Mouse (Mus musculus) hindbrain, embryonic 10.5 days (tissue): ENCODE measurements around the gene Hmcn2. TPM values are rescaled to one million over a fixed set of nuclear protein-coding genes. Genes with fewer than 3 reads are reported as not detected.
A peak's percentile ranks its signal among the peaks of the same experiment; 100 is the strongest.

Source experiments
- DNase-seq: peaks from one replicate; pipeline ENCODE4 v3.0.0-alpha.2; 2017; ENCODE audit warnings: low spot score
- H3K27ac ChIP-seq: fragments of 300-500 bp; sonication (generic); 2 replicates; pipeline ENCODE4 v1.5.1; 2016; ENCODE audit warnings: mild to moderate bottlenecking, moderate library complexity
- H3K27me3 ChIP-seq: fragments of 300-500 bp; sonication (generic); 2 replicates; pipeline ENCODE4 v1.6.1; 2016; ENCODE audit warnings: mild to moderate bottlenecking; ENCODE audit not compliant: poor library complexity, insufficient read depth, severe bottlenecking
- H3K36me3 ChIP-seq: fragments of 300-500 bp; sonication (generic); 2 replicates; pipeline ENCODE4 v1.6.1; 2016; ENCODE audit warnings: mild to moderate bottlenecking, moderate library complexity
- H3K4me1 ChIP-seq: fragments of 300-500 bp; sonication (generic); replicated peaks from 2 replicates; pipeline ENCODE4 v1.6.1; 2016; ENCODE audit warnings: mild to moderate bottlenecking
- H3K4me3 ChIP-seq: fragments of 300-500 bp; sonication (generic); 2 replicates; pipeline ENCODE4 v1.5.1; 2016; ENCODE audit warnings: mild to moderate bottlenecking, moderate library complexity
- H3K9me3 ChIP-seq: fragments of 300-500 bp; sonication (generic); 2 replicates; pipeline ENCODE4 v1.6.1; 2016; ENCODE audit warnings: mild to moderate bottlenecking, moderate library complexity
- WGBS: fragments of 180-500 bp; shearing (Covaris S2); methylation state at CpG from one replicate; pipeline ENCODE4 v1.1.7; 2016; 5-methylcytosine and 5-hydroxymethylcytosine counted together
- polyA plus RNA-seq: library from polyadenylated mRNA; unstranded; fragments of >200 nt; fragmentation: Nextera tagmentation; extraction: Ambion mirVana; gene quantifications from 2 replicates; pipeline ENCODE4 v1.2.1, GENCODE M21; 2016

The Hmcn2 gene
- polyA plus RNA-seq, 1 experiment from 2014 or later = not detected

- Histone ChIP-seq H3K4me1 (peaks cover 42% of the 10 kb centered on the region), H3K27me3 (peaks cover 88% of the 10 kb centered on the region), H3K36me3 (no peaks in the 10 kb centered on the region), H3K9me3 (no peaks in the 10 kb centered on the region), H3K4me3 (no peak overlapping the region), H3K27ac (no peak overlapping the region)
- 81% methylated on average over 1 of the region's 1 CpGs for WGBS
- no peak for DNase-seq
These were observed 153.2 kb downstream of the Hmcn2 start for GRCm38 (mm10) chr2:31467457-31467856.

DNA sequence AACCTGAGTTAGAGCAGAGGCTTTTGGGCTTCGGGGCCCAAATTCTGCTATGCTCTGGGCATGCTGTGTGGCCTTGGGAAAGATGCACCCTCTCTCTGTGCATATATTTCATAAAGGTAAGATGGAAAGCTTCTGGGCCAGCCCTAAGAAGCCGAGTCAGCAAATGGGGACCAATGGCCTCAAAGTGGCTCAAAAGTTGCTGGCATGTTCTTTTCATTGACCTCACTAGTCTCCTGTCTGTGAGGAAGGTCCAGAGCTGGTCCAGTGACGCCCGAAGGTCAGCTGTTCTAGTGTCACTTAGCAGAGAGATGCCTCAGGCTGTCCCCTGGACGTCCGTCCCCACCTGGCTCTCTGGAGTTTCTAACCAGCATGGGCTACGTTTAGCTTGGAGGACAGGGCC, 154.6 kb downstream of the Hmcn2 start:
- no peak overlapping the region for H3K27ac ChIP-seq
- peaks cover 76% of the 10 kb centered on the region for H3K27me3 ChIP-seq
- H3K36me3 ChIP-seq = no peaks in the 10 kb centered on the region
- DNase-seq = no peak
- H3K4me1 ChIP-seq = peaks cover 36% of the 10 kb centered on the region
- no peak overlapping the region for H3K4me3 ChIP-seq
- WGBS = 69% methylated on average over 7 of the region's 7 CpGs
- H3K9me3 ChIP-seq = 0 out of 2 replicates have a peak, but pooled peaks cover under 1% of the 10 kb centered on the region

DNA sequence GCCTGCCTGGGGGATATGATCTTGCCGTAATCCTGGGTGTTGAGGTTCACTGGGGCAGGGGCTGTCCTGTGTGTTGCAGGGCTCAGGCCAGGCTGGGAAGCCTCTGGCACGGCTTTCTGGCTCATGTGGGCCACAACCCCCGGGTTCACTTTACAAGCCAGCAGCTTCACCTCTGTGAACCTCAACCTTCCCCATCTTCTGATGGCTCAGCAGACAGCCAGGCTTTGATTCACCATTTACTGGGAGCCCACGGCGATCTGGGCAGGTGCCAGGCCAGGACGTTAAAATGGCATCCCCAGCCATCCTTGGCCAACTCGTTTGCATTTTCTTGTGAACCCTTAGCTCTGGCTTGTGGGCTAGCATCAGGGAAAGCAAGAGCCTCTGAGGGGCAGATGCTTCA, 155.3 kb downstream of the Hmcn2 start:
- Histone ChIP-seq H3K9me3 (0 out of 2 replicates have a peak, but pooled peaks cover 6% of the 10 kb centered on the region), H3K4me3 (peak overlapping the region; percentile 54), H3K27me3 (peaks cover 70% of the 10 kb centered on the region), H3K4me1 (peaks cover 31% of the 10 kb centered on the region), H3K36me3 (no peaks in the 10 kb centered on the region), H3K27ac (no peak overlapping the region)
- DNase-seq = no peak
- 29% methylated on average over 7 of the region's 7 CpGs for WGBS

DNA sequence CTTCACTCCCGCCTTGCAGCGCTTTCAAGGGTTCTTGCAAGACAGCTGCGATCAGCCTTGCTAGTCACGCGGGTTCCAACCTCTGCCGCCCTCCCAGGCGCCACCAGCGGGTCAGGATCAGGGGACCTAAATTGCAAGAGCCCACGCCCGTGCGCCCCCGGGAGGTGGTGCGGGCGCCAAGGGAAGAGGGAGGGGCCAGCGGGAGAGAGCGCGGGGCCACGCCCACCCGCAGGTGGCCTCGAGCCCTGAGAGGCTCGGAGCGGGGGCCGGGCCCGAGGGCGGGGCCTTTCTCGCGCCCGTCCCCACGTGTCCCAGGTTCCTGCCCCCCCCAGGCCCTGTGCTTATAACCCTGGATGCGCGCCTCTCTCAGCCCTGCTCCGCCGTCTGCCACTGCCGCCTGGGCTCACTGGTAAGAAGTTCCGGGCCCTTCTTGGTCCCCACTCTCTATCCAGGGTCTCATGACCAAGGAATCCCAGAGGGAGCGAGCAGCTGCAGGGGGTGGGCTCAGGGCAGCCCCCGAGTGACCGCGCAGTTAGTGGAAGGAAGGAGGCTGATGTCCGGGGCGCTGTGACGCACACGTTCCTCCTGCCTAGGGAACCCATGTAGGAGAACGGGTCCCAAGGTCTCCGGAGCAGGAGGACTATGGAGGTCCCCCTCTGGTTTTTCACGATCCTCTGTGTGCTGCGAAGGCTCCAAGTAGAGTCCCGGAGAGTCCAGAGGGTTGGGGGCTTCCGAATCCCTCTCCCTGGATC, 155.9 kb downstream of the Hmcn2 start, which contains the start of gene Ass1:
Gene Ass1 (plus strand): TSS at position 277 of the 752 bp plus-strand sequence.
- Histone ChIP-seq H3K9me3 (0 out of 2 replicates have a peak, but pooled peaks cover 6% of the 10 kb centered on the region), H3K27ac (0 out of 2 replicates have a peak within 1 kb of the TSS, but pooled peaks have one; percentile 35), H3K27me3 (peaks cover 64% of the 10 kb centered on the region), H3K36me3 (no peaks in the 10 kb centered on the region), H3K4me1 (peaks cover 35% of the 10 kb centered on the region), H3K4me3 (peak within 1 kb of the TSS; percentile 54)
- WGBS = 1% methylated on average over 49 of the region's 49 CpGs
- DNase-seq = peak; percentile 50

DNA sequence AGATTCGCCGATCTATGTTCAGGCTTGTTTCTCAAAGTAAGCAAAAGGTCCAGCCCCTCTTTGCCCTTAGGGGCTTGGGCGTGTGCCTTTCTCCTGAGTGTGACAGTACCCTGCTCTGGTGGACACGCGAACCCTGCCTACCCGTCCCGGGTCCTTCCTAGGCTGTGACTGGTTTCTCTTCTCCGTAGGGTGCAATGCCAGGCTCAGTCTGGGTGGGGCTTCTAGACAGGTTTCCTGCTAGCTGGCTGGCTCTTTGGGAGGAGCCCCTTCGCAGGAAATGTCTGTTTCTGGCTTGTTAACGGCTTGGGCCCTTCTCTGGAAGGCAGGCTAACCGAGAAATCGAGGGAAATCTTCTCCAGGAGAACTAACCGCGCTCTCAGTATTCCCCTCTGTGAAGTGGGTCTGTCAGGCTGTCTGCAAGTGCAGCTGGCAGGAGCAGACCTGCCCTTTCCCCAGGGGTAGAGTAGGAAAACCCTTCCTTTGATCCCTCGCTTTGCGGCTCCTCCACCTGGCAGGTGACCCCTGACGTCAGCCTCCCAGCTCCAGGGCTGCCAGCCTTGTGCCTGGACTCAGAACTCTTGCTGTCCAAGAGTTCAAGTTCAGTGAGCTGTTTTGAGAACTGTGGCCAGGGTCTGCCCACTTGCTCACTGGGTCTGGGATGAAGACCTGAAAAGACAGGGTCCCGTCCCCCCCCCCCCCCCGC, 156.6 kb downstream of the Hmcn2 start:
- Histone ChIP-seq H3K9me3 (0 out of 2 replicates have a peak, but pooled peaks cover 6% of the 10 kb centered on the region), H3K4me3 (peak overlapping the region; percentile 54), H3K27me3 (peaks cover 61% of the 10 kb centered on the region), H3K4me1 (peaks cover 40% of the 10 kb centered on the region), H3K27ac (0 out of 2 replicates have a peak overlapping the region, but pooled peaks have one; percentile 35), H3K36me3 (no peaks in the 10 kb centered on the region)
- DNase-seq = no peak
- WGBS = 10% methylated on average over 19 of the region's 19 CpGs

GRCm38 (mm10) chr2:31471611-31472010, 157.4 kb downstream of the Hmcn2 start:
- Histone ChIP-seq H3K27me3 (peaks cover 64% of the 10 kb centered on the region), H3K4me3 (peak overlapping the region; percentile 7; the same call in 1 of the 2 replicates)
- WGBS = 48% methylated on average over 6 of the region's 6 CpGs

DNA sequence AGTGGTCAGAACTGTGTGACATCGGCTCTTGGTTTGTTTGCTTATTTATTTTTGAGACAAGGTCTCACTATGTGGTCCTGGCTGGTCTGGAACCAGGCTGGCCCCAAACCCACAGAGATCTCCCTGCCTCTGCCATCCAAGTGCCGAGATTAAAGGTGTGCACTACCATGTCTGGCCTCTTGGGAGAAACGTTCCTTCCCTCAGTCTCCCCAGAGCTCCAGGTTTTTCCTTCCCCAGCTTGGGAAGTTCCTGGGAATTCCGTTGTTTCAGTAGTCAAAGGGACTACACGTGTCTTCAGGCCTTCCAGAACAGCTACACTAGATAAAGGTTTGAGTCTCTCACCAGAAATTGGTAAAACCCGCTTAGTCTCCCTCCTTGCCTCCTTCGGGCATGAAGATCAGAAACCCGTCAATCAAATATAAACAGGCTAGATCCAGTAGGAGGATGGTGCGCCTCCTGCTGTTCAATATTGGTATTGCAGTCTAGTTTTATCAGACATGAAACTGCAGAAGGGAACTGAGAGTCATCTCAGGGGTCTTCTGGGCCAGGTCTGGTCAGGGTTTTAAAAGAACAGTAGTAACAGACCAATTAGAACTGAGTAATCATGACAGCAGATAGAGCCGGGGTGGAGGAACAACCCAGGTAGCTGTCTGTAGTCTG, 158.3 kb downstream of the Hmcn2 start:
- 0 out of 2 replicates have a peak, but pooled peaks cover 6% of the 10 kb centered on the region for H3K9me3 ChIP-seq
- peak; percentile 55 for DNase-seq
- 50% methylated on average over 10 of the region's 10 CpGs for WGBS
- no peak overlapping the region for H3K27ac ChIP-seq
- no peaks in the 10 kb centered on the region for H3K36me3 ChIP-seq
- H3K4me3 ChIP-seq = no peak overlapping the region
- H3K27me3 ChIP-seq = peaks cover 68% of the 10 kb centered on the region
- peaks cover 55% of the 10 kb centered on the region for H3K4me1 ChIP-seq

More at GRCm38 (mm10) chr2:31471611-31472010, 157.4 kb downstream of the Hmcn2 start:
- Histone ChIP-seq H3K36me3 (no peaks in the 10 kb centered on the region), H3K27ac (no peak overlapping the region), H3K4me1 (peaks cover 48% of the 10 kb centered on the region), H3K9me3 (0 out of 2 replicates have a peak, but pooled peaks cover 6% of the 10 kb centered on the region)
- DNase-seq = no peak

DNA sequence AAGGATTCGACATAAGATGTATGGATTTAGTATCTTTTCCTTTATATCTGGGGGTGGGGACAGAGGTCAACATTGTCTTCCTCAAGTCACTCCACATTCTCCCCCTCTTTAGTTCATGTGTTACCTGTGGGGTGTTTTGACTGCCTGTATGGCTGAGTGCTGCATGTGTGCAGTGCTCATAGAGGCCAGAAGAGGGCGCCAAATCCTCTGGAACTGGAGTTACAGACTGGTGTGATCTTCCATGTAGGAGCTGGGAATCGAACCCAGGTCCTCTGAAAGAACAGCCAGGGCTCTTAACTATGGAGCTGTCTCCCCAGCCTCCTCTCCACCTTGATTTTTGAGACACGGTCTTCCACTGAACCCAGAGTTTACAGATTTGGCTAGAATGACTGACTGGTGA, 159.7 kb downstream of the Hmcn2 start:
- Histone ChIP-seq H3K36me3 (no peaks in the 10 kb centered on the region), H3K4me1 (peaks cover 59% of the 10 kb centered on the region), H3K9me3 (0 out of 2 replicates have a peak, but pooled peaks cover 6% of the 10 kb centered on the region), H3K27ac (no peak overlapping the region), H3K27me3 (peaks cover 62% of the 10 kb centered on the region), H3K4me3 (no peak overlapping the region)
- WGBS = 68% methylated on average over 4 of the region's 4 CpGs
- no peak for DNase-seq

DNA sequence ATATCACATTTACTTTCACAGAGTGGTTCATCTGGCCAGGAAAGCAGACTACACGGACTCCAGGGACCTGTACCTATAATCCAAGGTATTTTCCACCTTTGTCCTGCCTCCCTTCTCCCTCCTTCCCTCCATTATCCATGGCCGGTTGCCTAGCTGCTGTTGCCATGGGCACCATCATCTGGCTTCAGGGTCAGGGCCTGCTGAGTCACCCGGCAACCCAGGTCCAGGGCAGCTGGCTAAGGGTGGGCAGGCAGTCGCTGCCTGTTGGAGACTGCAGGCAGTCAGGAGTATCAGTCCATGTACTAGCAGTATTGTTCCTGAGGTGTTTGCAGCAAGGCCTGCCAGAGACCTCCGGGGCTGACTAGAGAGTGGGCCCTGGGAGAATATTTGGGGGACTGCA, 160.5 kb downstream of the Hmcn2 start:
- H3K4me1 ChIP-seq = peaks cover 54% of the 10 kb centered on the region
- 55% methylated on average over 5 of the region's 5 CpGs for WGBS
- peak overlapping the region; percentile 46; the same call in 1 of the 2 replicates for H3K27ac ChIP-seq
- peak; percentile 57 for DNase-seq
- no peaks in the 10 kb centered on the region for H3K36me3 ChIP-seq
- H3K4me3 ChIP-seq = no peak overlapping the region
- H3K27me3 ChIP-seq = peaks cover 62% of the 10 kb centered on the region
- H3K9me3 ChIP-seq = 0 out of 2 replicates have a peak, but pooled peaks cover 6% of the 10 kb centered on the region

DNA sequence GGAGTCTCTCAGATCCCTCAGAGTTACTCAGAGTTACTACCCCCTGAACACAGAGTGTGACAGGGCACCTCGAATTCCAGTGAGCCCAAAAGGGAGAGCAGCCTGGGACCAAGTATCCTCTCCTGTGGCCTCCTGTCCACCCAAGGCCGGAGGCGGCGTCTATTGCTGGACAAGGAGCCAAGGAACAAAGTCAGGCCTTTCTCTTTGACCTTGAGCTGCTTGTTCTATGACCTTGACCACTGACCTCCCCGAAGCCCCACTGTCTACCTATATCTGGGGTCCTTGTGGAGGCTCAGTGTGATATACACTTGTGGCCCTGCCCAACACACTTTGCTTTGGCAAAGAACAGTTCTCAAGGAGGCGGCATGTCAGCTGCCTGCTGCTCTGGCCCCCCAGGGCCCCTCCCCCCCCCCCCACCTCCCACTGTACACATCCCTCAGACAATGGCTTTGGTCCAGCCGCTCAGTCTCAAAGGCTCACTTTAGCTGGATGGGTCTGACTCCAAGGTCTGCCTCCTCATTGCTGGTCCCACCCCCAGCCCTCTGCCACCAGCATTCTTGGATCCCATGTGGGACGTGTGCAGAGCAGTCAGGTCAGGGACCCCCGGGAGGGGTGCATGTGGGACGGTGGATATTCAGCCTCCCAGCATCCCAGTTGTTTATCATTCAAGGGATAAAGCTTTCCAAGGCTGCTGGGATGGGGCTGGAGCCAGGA, 162.0 kb downstream of the Hmcn2 start:
- no peaks in the 10 kb centered on the region for H3K36me3 ChIP-seq
- H3K4me3 ChIP-seq = no peak overlapping the region
- H3K27me3 ChIP-seq = peaks cover 62% of the 10 kb centered on the region
- H3K4me1 ChIP-seq = peaks cover 39% of the 10 kb centered on the region
- no peak overlapping the region for H3K27ac ChIP-seq
- DNase-seq = no peak
- WGBS = 68% methylated on average over 10 of the region's 10 CpGs
- H3K9me3 ChIP-seq = 0 out of 2 replicates have a peak, but pooled peaks cover 6% of the 10 kb centered on the region

DNA sequence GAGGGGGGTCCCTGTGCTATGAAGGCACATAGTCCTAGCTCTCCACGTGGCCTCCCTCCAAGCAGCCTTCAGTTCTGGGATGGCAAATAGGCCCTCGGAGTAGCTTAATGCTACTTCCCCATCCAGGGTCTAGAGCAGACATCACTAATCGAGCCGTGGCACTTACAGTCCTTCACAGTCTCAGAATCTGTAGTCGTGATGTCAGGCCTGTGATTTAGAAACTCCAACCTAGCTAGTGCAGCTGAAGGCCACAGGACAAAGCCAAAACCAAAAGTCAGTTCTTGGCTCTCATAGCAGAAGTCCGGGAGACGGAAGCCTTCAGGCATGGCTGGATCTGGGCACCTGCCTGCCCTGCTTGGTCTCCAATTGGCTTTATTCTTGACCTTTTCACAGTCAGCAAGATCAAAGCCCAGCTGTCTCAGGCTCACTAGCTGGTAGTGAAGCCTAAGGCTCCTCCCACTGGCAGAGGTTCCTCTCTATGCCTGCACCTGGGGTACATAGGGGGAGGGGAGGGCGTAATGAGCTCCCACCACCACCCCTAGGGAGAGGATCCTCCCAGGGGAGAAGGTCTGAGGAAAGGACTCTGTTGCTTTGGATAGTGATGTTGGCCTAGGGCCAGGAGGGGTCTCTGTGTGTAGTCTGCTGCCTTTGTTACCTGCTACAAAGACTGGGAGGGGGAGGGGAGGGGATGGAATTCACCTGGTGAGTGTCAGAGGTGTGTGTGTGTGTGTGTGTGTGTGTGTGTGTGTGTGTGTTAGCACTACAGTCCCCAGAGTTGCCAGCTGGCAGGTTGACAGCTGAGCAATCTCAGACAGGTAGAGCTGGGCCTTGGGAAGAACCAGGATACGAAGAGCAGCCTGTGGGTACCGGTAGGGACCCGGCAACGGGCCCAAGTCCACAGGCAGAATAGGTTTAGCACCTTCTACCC, 163.3 kb downstream of the Hmcn2 start:
- Histone ChIP-seq H3K9me3 (0 out of 2 replicates have a peak, but pooled peaks cover 6% of the 10 kb centered on the region), H3K4me1 (peaks cover 32% of the 10 kb centered on the region), H3K36me3 (no peaks in the 10 kb centered on the region), H3K4me3 (no peak overlapping the region), H3K27me3 (peaks cover 62% of the 10 kb centered on the region), H3K27ac (no peak overlapping the region)
- DNase-seq = no peak
- WGBS = 76% methylated on average over 12 of the region's 12 CpGs
